Mouse (Mus musculus) gastrocnemius, adult 8-10 months (tissue): ENCODE measurements around the gene Arhgef1. TPM values are rescaled to one million over a fixed set of nuclear protein-coding genes. Genes with fewer than 3 reads are reported as not detected.
"Not testable (repeated sequence)": the region's sequence is repeated elsewhere in the genome, so short reads cannot be mapped to it uniquely, and the experiment has no call there.

Experiments used
- DNase-seq, 2 experiments: peaks; one replicate each; pipeline ENCODE4 v3.0.0; 2022; ENCODE audit warnings: low spot score in 2 of 2
- total RNA-seq, 4 experiments: library from RNA; stranded (reverse); gene quantifications; 2 replicates each; pipeline ENCODE4 v1.2.4; 2022

The Arhgef1 gene
- total RNA-seq, 4 experiments from 2014 or later, result 19.1 to 25.5 (median 22.5) TPM

DNA sequence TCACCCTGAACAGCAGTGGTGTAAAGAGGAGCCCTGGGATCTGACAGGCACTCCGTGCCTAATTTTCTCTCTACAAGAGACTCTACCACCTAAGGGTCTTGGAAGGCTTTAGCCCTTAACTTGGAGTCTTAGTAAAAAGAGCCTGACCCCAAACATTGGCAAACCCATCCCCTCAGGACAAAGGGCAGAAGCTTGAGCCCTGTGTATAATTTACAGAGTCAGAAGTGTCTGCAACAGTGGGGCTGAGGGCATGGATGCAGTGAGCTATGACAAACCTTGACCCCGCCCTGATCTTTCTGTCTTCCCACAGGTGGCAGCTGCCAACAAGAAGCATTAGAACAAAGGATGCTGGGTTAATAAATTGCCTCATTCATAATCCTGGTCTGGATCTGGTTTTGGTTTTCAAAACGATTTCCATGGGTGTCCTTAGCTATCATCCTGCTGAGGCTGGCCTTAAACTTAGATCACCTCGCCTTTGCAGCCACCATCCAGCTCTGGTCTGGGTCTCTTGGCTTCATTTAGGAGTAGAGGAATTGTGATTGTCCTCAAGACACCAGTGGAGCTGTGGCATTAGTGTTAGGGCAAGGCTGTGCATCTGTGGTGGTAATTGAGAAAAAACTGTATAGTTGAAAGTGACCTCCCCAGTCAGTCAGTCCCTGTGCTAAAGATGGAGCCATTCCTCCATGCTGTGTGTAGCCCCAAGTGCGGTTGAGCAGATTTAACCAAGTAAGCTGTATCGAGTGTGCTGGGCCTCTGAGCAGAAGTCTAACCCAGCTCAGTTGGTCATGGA is 13.1 kb upstream of the Arhgef1 start:
- no peak for DNase-seq

DNA sequence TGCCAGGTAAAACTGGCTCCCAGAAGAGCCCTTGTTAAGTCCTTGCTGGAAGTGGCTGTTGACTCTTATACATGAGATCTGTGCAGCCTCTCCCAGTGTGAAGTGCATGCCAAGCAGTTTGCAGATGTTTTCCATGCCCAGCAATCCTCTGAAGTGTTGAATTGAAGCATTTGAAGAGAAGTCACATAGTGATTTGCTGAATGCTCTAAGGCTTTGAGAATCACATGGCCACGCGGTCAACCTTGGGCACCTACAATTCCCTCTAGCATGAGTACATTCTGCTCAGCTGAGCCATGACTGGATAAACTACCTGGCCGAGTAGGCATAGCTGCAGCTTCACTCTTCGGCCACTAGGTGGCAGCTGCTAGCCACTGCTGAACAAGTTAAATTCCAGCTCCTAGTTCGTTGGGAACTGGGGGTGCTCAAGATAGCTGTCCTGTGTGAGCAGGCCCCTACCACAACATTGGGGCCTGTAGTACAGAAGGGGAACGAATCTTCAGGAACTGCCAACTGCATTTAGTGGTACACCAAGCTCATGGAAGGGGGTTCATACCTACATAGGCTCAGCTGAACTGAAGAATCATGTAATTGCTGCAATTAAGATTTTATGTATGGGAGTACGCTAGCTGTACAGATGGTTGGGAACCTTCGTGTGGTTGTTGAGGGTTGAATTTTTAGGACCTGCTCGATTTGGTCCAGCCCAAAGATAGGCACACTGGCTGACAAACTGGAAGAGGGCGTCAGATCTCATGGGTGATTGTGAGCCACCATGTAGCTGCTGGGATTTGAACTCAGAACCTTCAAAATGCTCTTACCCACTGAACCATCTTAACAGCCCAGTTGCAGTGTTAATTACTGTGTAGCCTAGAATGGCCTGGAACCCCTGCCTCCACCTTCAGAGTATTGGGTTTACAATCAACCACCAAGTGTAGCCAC is 12.2 kb upstream of the Arhgef1 start:
- peak in 1 of 2 experiments; percentile 34 for DNase-seq

DNA sequence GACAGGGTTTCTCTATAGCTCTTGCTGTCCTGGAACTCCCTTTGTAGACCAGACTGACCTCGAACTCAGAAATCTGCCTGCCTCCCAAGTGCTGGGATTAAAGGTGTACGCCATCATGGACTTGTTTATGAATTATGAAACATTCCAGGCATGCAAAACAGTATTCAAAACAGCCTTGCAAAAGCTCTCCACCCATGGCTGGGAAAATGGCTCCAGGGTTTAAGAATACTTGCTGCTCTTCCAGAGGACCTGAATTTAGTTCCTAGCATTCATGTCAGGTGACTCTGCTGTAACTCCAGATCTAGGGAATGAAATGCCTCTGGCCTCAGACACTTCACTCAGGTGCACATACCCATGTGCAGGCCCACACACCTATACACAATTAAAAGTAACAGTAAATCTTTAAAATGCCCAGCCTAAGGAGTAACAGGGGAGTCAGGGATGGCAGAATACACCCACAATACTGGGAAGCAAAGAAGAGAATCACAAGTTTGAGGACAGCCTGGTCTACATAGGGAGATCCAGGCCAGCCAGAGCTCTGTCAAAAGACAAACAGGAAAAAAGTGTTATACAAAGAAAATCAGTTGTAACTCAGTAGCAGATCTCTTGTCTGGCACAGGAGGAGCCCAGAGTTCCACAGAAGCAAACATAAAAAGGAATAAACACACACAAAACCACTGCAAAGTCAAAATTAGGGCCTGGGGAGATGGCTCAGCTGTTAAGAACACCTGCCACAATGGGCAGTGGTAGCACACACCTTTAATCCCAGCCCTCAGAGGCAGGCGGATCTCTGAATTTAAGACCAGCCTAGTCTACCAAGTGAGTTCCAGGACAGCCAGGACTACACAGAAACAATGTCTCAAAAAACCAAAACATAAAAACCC is 11.2 kb upstream of the Arhgef1 start:
- no peak for DNase-seq

DNA sequence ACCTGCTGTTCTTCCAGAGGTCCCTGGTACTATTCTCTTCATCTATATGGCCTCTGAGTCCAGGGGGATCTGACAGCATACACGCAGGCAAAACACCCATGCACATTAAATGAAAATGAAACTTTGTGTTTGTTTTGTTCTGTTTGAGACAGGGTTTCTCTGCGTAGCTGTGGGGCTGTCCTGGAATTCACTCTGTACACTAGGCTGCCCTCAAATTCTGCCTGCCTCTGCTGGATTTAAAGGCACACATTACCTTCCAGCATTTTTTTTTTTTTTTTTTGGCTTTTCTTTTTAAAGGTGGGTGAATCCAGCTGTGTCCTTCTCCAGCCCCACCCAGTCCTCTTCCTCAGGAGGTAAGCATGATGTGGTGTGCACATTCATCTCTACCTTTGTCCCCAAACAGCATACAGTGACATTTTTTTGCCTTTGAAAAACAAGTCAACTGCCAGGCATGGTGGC is 10.6 kb upstream of the Arhgef1 start:
- no peak for DNase-seq

DNA sequence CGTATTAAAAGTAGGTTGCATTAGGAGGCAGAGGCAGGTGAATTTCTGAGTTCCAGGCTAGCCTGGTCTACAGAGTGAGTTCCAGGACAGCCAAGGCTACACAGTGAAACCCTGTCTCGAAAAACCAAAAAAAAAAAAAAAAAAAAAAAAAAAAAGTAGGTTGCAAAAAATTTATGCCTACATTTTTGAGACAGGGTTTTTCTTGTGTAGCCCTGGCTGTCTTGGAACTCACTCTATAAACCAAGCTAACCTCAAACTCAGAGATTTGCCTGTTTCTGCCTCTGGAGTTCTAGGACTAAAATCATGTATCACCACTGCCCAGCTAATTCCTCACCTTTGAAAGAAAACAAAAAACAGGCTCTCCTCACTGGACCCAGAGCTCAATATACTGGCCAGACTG is 7.0 kb upstream of the Arhgef1 start:
- not testable (repeated sequence) for DNase-seq

DNA sequence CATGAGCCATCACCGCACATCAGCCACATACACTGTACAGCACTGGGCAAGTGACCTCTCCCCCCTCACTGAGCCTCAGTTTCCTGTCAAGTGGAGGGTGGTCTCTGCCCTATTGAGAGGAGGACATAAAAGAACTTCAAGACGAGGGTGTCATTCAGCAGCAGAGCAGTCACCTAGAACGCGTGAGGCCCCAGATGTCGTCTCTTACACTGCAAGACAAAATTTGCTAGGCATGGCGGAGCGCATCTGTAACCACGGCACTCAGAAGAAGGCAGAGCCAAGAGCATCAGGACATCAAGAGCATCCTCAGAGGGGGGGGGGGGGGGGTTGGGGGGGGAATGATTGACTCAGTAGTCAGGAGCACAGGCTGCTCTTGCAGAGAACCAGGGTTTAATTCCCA is 6.4 kb upstream of the Arhgef1 start:
- no peak for DNase-seq

DNA sequence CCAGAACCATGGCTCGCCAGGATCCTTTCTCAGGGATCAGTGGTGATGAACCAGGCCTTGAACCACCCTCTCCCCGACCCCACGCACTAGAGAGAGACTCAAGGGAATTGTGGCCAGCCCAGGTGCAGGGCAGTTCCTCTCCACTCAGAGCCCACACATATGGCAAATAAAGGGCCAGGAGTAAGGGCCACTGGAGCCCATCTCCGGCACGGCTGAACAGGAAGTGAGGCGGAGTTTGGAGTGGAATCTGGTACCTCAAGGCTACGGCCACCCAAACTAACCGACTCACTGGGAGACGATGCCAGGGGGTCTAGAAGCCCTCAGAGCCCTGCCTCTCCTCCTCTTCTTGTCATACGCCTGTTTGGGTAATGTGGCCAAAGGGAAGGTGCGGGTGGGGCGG is 5.5 kb upstream of the Arhgef1 start, which contains the start of gene Cd79a:
Cd79a (plus strand) TSS at position 158 of the 400 bp plus-strand sequence.
- no peak for DNase-seq

DNA sequence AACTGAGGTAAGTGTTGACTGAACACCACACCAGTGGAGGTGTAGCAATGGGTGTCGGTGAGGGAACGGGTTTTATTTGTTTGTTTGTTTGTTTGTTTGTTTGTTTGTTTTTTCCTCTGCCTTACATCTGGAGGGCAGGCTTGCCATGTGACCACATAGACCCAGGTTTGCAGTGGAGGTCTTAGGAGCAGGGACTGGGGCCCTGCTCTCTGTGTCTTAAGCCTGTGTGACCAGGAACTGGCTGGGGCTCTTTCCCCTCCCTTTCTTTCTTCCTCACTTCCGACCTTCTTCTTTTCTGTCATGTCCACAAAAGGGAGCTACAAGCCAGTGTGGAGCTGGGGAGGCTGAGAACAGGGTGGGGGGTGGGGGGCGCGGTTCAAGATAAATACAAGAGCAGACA is 4.8 kb upstream of the Arhgef1 start:
- DNase-seq, result no peak

DNA sequence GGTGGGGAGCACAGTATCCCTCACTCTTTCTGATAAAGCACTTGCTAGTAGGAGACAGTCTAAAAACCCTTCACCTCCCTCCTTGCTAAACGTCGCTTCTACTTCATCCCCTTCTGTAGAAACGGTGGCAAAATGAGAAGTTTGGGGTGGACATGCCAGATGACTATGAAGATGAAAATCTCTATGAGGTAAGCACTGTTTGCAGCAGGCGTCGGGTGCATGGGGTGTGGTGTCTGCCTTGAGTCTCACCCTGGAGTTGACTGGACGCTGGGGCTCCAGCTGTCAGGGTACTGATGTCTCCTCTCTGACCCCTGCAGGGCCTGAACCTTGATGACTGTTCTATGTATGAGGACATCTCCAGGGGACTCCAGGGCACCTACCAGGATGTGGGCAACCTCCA is 1.6 kb upstream of the Arhgef1 start:
- DNase-seq, result no peak

DNA sequence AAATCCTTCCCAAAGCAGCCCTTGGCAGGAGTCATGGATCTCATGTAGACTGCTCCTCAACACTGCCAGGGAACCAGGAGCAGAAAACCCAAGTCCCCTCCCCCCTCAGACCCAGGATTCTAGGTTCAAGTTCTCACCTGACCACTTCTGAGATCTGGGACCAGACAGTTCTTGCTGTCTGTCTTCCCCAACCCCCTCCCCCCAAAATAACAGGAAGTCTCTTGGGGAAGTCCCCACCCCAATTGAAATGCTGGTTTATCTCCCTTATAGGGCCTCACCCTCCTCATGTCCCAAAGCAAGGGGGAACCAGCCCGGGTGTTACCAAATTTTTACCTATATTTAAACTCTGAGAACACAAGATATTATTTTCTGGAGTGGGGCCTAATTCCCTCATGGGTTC is 870 bp upstream of the Arhgef1 start:
- DNase-seq, result no peak

DNA sequence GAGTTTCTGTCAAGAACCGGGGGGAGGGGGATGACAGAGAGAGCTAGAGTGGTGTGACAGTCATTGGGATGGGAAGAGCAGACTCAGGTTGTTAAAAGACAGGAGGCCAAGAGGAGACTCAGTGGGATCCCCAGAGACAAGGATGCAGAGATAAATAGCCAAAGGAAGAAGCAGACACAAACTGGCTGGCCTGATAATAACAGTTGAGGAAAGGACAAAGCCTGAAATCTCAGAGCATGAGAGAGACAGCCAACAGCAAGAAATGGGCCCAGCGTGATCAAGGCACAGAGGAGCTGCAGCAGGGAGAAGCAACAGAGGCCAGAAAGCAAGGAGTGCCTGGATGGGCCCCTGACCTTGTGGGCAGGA is 465 bp upstream of the Arhgef1 start:
- DNase-seq, result no peak

DNA sequence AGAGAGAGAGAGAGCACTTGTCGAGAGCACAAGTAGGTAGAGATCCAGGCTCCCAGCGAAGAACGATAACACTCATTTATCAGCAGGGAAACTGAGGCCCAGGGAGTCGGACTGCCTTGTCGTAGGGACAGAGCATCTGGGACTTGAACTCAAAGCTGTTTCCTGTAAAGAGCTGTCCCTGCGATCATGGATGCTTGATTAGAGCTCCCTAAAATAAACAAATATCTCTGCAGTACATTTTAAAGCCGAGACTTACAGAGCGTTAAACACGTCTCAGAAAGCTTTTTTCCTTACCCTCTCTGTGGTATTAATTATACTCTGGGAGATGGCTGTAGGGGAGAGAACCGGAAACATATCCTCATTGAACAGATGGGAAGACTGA is 723 bp downstream of the Arhgef1 start:
- no peak for DNase-seq

DNA sequence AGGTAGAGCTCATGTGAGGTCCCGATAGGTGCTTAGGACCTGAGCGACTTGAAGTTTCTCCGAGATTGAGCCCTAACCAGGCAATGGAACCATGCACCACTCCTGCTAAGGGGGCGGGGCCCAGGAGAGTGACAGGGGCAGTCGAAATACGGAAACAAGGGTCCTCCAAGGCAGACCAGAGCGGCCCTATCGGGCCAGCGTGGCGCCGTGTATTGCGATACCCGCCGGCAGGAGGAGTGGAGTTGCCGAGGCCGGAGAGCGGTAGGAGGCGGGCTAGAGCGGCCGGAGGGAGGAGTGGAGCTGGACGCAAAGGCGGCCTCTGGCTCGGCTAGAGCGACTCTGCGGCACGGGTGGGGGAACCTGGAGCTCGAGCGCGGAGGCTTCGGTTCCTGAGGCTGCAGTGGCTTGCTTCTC is 1.4 kb downstream of the Arhgef1 start:
- DNase-seq, result peak; percentile 97 to 98

DNA sequence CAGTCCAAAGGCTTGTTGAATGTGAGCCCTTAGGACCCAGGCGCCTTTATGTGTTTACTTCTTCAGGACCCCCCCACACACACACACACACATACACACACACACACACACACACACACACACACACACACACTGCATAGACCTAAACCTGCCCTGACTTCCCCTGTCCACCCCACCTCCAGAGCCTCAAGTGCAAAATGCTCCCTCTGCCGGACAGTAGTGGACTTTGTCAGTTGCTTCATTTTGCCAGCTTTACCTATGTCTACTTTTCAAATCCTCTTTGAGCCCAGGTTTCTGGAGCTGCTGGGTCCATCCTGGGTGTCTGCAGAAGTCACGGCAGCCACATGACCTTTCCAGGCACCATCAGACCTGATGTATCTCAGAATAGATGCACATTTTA is 2.2 kb downstream of the Arhgef1 start:
- no peak for DNase-seq

DNA sequence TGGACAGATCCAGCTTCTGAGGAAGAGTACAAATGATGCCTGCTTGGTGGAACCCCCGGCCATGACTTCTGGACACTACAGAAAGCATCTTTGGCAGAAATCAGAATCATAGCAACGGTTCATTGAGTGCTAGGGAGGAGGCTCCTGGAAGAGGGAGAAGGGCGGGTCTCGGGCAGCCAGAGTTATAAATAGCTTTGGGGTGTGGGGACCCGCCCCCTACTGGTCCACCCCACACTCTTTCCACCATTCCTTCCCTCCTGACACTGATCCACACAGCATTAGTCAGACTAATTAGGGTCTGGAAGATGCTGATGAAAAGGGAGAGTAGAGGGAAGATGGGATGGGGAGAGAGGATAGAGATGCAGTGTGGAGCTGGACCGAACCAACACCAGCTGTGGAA is 3.8 kb downstream of the Arhgef1 start:
- DNase-seq, result no peak

DNA sequence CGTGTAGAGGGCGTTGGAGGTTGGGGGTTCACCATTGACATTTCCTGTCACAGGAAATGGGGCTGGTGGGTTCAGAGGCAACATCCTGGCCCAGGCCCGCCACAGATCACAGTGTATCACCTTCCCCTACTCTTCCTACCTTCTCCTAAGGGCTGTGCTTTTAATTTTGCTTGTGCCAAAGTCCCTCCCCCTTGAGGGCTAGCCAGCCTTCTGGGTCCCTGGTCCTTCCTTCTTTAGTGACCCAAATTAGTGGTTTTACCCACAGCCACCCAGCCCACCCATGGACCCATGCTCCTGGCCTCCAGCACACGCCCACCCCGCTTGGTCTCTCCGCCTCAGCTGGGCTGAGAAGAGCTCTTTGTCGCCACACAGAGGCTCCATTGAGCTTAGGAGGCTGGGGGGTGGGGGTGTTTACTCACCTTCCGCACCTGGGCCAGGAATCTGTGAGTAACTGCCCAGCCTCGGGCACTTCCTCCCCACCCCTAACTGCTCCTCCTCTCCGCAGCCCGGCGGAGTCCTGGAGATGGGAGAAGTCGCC is 4.6 kb downstream of the Arhgef1 start:
- DNase-seq, result no peak

DNA sequence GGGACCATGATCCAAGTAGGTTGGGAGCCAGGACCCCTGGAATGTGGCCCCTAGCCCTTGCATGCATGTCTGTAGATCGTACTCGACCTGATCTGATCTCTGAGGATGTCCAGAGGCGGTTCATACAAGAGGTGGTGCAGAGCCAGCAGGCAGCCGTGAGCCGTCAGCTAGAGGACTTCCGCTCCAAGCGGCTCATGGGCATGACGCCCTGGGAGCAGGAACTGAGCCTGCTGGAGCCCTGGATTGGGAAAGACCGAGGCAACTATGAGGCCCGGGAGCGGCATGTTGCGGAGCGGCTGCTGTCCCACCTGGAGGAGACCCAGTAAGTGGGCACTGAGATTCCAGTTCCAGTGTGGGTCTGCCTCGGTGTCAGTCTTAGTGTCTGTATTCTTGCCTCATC is 9.8 kb downstream of the Arhgef1 start:
- DNase-seq, result no peak

DNA sequence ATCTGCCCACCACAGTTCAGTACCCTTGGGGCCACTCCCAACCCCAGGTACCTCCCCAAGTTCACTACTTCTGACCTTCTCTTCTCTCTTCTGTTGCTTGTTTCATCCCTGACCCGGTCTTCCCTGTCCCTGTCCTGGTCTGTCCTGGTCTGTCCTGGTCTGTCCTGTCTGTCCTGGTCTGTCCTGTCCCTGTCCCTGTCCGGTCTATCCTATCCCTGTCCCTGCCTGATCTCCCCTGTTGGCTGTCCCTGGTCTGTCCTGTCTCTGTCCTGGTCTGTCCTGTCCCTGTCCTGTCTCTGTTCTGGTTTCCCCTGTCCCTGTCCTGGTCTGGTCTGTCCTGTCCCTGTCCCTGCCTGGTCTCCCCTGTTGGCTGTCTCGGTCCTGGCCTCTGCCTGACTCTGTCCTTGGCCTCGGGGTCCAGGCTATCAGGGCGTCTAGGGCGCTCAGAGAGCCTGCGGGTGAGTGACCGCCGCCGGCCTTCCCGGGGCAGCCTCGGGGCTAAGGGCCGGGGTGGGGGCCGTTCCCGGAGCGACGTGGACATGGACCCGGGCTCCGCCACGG is 16.1 kb downstream of the Arhgef1 start:
- no peak for DNase-seq

DNA sequence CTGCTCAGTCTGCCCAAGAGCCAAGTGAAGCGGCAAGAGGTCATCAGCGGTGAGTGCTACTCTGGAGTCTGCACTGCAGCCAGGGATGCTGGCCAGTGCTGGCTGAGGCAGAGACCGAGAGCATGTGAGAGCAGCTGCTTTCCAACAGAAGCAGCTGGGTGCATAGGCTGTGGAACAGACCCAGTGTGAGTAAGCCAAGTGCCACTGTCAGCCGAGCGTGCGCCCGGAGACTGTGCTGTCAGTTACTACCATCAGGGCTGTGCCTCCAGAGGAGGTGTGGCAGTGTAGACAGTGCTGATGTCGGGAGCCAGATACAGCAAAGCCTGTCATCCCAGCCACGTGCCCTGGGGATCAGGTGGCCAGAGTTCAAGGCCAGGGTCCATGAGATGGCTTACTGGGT is 17.0 kb downstream of the Arhgef1 start:
- DNase-seq, result peak; percentile 68 to 79

DNA sequence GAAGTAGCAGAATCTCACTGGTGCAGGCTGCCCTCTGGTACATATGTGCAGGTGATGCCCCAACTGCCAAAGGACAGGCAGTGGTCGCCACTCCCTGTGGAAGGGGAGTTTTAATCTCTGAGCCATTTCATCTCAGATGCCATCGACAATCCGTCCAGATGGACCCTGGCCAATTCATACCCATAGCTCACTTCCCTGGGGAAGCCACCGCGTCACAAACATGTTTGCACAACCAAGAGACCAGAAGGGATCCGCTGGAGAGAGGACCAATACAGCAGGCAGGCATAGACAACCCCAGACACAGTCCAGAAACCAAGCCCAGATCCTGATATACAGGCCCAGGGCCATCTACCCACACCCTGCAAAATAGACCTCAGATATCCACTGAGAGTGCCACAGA is 27.8 kb downstream of the Arhgef1 start:
- DNase-seq, result no peak

DNA sequence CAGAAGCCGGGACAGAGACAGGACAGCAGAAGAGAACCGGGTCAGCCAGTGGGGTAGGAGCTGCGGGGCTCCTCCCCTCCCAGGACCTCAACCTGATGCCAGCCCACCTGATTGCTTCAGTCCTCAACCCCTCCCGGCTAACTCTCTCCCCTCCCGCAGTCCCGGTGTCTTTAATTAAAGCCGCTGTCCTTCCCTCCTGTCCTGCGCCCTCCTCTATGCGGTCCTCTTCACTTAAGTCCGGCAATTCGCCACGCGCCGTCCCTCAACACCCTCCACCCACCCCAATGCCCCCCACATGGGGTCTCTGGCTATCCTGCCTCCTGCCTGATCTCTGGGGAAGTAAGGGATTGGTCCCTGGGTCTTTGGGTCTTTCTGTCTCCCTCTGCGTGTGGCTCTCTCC is 28.9 kb downstream of the Arhgef1 start:
- DNase-seq, result no peak
